Mouse (Mus musculus) intestine, embryonic 15.5 days (tissue): ENCODE data around the gene Rbbp4. TPM values are rescaled to one million over a fixed set of nuclear protein-coding genes. Genes with fewer than 3 reads are reported as not detected.
A peak's percentile ranks its signal among the peaks of the same experiment; 100 is the strongest.

Source experiments
- ATAC-seq: fragments of 200-750 bp; cut with Nextera tagmentation; 2 replicates; pipeline ENCODE4 v1.8.0; 2017; ENCODE audit warnings: moderate TSS enrichment, moderate library complexity
- H3K27ac ChIP-seq: fragments of 300-500 bp; sonication (generic); 2 replicates; pipeline ENCODE4 v1.5.1; 2015; ENCODE audit warnings: mild to moderate bottlenecking, inconsistent platforms
- H3K27me3 ChIP-seq: fragments of 300-500 bp; sonication (generic); replicated peaks from 2 replicates; pipeline ENCODE4 v1.6.1; 2015; ENCODE audit warnings: inconsistent platforms
- H3K36me3 ChIP-seq: fragments of 300-500 bp; sonication (generic); 2 replicates; pipeline ENCODE4 v1.6.1; 2015; ENCODE audit warnings: inconsistent platforms
- H3K4me1 ChIP-seq: fragments of 300-500 bp; sonication (generic); replicated peaks from 2 replicates; pipeline ENCODE4 v1.6.1; 2015; ENCODE audit warnings: inconsistent platforms
- H3K4me2 ChIP-seq: fragments of 300-500 bp; sonication (generic); replicated peaks from 2 replicates; pipeline ENCODE4 v1.6.1; 2015; ENCODE audit warnings: mild to moderate bottlenecking, inconsistent platforms
- H3K4me3 ChIP-seq: fragments of 300-500 bp; sonication (generic); replicated peaks from 2 replicates; pipeline ENCODE4 v1.5.1; 2015; ENCODE audit warnings: inconsistent platforms
- H3K9ac ChIP-seq: fragments of 300-500 bp; sonication (generic); 2 replicates; pipeline ENCODE4 v1.6.1; 2015; ENCODE audit warnings: inconsistent platforms
- H3K9me3 ChIP-seq: fragments of 300-500 bp; sonication (generic); 2 replicates; pipeline ENCODE4 v1.6.1; 2016; ENCODE audit warnings: inconsistent platforms
- WGBS: fragments of 180-500 bp; shearing (Covaris S2); methylation state at CpG from one replicate; pipeline ENCODE4 v1.1.7; 2015; 5-methylcytosine and 5-hydroxymethylcytosine counted together
- polyA plus RNA-seq: library from polyadenylated mRNA; unstranded; fragments of >200 nt; fragmentation: Nextera tagmentation; extraction: Ambion mirVana; gene quantifications from 2 replicates; pipeline ENCODE4 v1.2.1, GENCODE M21; 2015

Gene Rbbp4
- polyA plus RNA-seq, 1 experiment from 2014 or later: 386 TPM

GRCm38 (mm10) chr4:129320876-129321275, 14.3 kb downstream of the Rbbp4 start:
- WGBS: 80% methylated on average over 1 of the region's 1 CpGs
- H3K4me1 ChIP-seq: no peaks in the 10 kb centered on the region

DNA sequence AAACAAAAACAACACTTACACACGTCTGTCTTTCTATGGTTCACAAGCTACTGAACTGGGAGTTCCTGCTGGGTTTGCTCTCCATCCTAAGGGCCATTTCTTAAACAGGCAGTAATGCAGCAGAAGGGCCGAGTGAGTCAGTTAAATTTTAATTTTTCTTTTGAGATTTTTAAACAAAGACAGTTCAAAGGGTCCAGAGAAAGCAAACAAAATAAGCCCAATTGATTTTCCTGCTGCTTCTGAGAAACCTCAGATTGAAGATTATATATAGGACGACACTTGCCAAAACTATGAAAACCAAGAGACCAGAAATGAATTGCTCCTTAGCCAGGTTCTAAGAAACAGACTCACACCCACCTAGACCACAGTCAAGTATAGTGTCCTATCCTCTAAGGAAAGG, 21.3 kb downstream of the Rbbp4 start:
- Histone ChIP-seq H3K27ac (no peak overlapping the region), H3K9me3 (no peaks in the 10 kb centered on the region), H3K4me2 (no peak overlapping the region), H3K27me3 (no peaks in the 10 kb centered on the region), H3K9ac (no peak overlapping the region), H3K36me3 (peaks cover 18% of the 10 kb centered on the region; the same call in 1 of the 2 replicates), H3K4me1 (no peaks in the 10 kb centered on the region), H3K4me3 (no peak overlapping the region)
- 61% methylated on average over 3 of the region's 3 CpGs for WGBS
- ATAC-seq: no peak

More at GRCm38 (mm10) chr4:129320876-129321275, 14.3 kb downstream of the Rbbp4 start:
- ATAC-seq: no peak
- Histone ChIP-seq H3K36me3 (peaks cover 36% of the 10 kb centered on the region), H3K9me3 (no peaks in the 10 kb centered on the region), H3K9ac (no peak overlapping the region), H3K4me3 (no peak overlapping the region), H3K4me2 (no peak overlapping the region), H3K27ac (no peak overlapping the region), H3K27me3 (no peaks in the 10 kb centered on the region)

- Histone ChIP-seq H3K9me3 (no peaks in the 10 kb centered on the region), H3K4me3 (no peak overlapping the region), H3K4me1 (no peaks in the 10 kb centered on the region), H3K36me3 (peaks cover 11% of the 10 kb centered on the region), H3K9ac (no peak overlapping the region), H3K4me2 (no peak overlapping the region), H3K27ac (no peak overlapping the region), H3K27me3 (no peaks in the 10 kb centered on the region)
- 80% methylated on average over 1 of the region's 1 CpGs for WGBS
- ATAC-seq: no peak
Observed at GRCm38 (mm10) chr4:129307936-129308335, 27.2 kb downstream of the Rbbp4 start.

- no peaks in the 10 kb centered on the region for H3K9me3 ChIP-seq
- no peak for ATAC-seq
- H3K36me3 ChIP-seq: peaks cover 5% of the 10 kb centered on the region
- H3K4me2 ChIP-seq: no peak overlapping the region
- 54% methylated on average over 1 of the region's 1 CpGs for WGBS
- no peak overlapping the region for H3K4me3 ChIP-seq
- no peak overlapping the region for H3K27ac ChIP-seq
- no peak overlapping the region for H3K9ac ChIP-seq
- no peaks in the 10 kb centered on the region for H3K4me1 ChIP-seq
- no peaks in the 10 kb centered on the region for H3K27me3 ChIP-seq
Observed at GRCm38 (mm10) chr4:129304306-129304705, 30.9 kb downstream of the Rbbp4 start.

DNA sequence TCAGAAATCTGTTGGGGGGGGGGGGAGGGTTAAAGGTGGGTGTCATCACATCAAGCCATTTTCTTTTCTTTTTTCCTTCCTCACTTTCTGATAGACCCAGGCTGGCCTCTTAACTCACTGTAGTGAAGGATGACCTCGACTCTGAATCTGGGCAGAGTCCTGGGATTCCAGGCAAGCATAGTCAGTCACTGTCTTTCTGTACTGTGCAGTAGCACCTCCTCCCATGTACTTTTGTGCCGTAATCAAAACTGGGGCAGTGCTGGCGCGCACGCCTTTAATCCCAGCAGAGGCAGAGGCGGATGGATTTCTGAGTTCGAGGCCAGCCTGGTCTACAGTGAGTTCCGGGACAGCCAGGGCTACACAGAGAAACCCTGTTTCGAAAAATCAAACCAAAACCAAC, 31.4 kb downstream of the Rbbp4 start:
- 76% methylated on average over 9 of the region's 9 CpGs for WGBS
- no peak; the same call in 1 of the 2 replicates for ATAC-seq
- peaks cover 5% of the 10 kb centered on the region for H3K36me3 ChIP-seq

DNA sequence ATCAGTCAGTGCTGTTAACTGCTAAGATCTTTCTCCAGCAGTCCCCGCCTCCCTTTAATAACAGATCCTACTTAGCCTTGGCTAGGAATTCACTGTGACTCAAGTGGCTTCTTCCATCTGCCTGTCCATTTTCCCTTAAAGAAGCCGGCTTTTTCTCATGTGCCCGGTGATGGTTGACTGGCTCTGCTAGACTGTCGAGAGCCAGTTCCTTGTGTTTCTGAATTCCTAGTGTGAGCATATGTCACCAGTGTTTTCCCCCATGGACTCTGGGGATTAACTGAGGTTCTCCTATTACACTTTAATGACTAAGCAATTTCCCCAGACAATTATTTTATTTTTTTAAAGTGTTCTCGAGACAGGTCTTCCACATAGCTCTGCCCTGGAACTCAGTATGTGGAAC, 31.8 kb downstream of the Rbbp4 start:
- Histone ChIP-seq H3K4me1 (no peaks in the 10 kb centered on the region; the same call in 1 of the 2 replicates), H3K4me2 (no peak overlapping the region), H3K4me3 (no peak overlapping the region), H3K27me3 (no peaks in the 10 kb centered on the region), H3K9ac (no peak overlapping the region), H3K27ac (no peak overlapping the region), H3K36me3 (peaks cover 5% of the 10 kb centered on the region), H3K9me3 (no peaks in the 10 kb centered on the region)
- WGBS: 80% methylated on average over 5 of the region's 5 CpGs
- no peak for ATAC-seq

More for the DNA sequence above, 31.4 kb downstream of the Rbbp4 start:
- no peak overlapping the region for H3K4me3 ChIP-seq
- no peak overlapping the region for H3K9ac ChIP-seq
- no peaks in the 10 kb centered on the region for H3K9me3 ChIP-seq
- H3K27me3 ChIP-seq: no peaks in the 10 kb centered on the region
- no peaks in the 10 kb centered on the region; the same call in 1 of the 2 replicates for H3K4me1 ChIP-seq
- H3K4me2 ChIP-seq: no peak overlapping the region
- no peak overlapping the region for H3K27ac ChIP-seq

DNA sequence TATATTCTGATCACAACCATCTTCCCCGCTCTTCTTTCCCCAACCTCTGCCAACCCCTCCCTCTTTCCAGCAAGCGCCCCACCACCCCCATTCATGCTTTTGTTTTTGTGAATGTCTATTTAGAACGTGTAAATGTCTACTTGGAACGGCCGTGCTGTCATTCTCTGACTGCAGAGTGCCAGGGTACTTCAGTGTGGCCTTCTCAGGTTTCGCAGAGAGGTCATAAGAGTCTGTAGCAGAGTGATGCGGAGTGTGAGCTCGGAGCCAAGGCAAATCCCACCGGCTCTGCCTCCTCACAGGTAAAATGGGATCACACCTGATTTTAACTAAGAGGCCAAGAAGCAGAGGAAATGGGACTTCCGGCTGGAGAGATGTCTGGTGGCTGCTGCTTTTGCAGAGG, 36.0 kb downstream of the Rbbp4 start:
- no peaks in the 10 kb centered on the region for H3K9me3 ChIP-seq
- H3K9ac ChIP-seq: no peak overlapping the region
- WGBS: 57% methylated on average over 10 of the region's 10 CpGs
- no peak overlapping the region for H3K27ac ChIP-seq
- no peak for ATAC-seq
- no peaks in the 10 kb centered on the region; the same call in 1 of the 2 replicates for H3K4me1 ChIP-seq
- H3K4me2 ChIP-seq: no peak overlapping the region
- H3K36me3 ChIP-seq: no peaks in the 10 kb centered on the region
- no peaks in the 10 kb centered on the region for H3K27me3 ChIP-seq
- no peak overlapping the region for H3K4me3 ChIP-seq

- H3K4me1 ChIP-seq: no peaks in the 10 kb centered on the region; the same call in 1 of the 2 replicates
- H3K27ac ChIP-seq: peak overlapping the region; percentile 22; the same call in 1 of the 2 replicates
- ATAC-seq: 0 out of 2 replicates have a peak, but pooled peaks have one; percentile 41
- no peak overlapping the region for H3K4me2 ChIP-seq
- H3K36me3 ChIP-seq: no peaks in the 10 kb centered on the region
- H3K9ac ChIP-seq: no peak overlapping the region
- H3K27me3 ChIP-seq: no peaks in the 10 kb centered on the region
- H3K4me3 ChIP-seq: no peak overlapping the region
- WGBS: 58% methylated on average over 4 of the region's 4 CpGs
- H3K9me3 ChIP-seq: no peaks in the 10 kb centered on the region
Observed at GRCm38 (mm10) chr4:129297724-129298123, 37.4 kb downstream of the Rbbp4 start.

DNA sequence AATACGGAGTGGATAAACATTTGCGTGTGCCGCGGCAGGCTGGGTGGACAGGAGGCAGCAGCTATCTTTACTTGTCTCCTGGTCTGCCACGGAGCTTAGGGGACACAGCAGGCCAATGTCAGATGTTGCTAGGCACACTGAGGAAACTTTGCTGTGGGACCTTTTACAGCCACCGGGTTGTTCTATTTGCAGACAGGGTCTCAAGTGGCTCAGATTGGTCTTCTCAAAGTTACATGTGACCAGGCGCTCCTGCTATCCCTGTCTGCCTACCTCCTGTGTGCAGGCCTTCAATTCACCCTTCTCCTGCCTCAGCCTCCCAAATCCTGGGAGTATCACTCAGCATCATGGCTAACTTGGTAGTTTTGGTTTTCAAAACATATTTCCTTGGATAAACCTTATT, 39.1 kb downstream of the Rbbp4 start:
- WGBS: 59% methylated on average over 7 of the region's 7 CpGs
- H3K4me2 ChIP-seq: no peak overlapping the region

GRCm38 (mm10) chr4:129295188-129295587, 40.0 kb downstream of the Rbbp4 start:
- H3K4me2 ChIP-seq: no peak overlapping the region
- H3K4me1 ChIP-seq: no peaks in the 10 kb centered on the region; the same call in 1 of the 2 replicates
- H3K27me3 ChIP-seq: no peaks in the 10 kb centered on the region
- WGBS: 32% methylated on average over 2 of the region's 2 CpGs
- no peaks in the 10 kb centered on the region for H3K36me3 ChIP-seq
- H3K27ac ChIP-seq: no peak overlapping the region
- ATAC-seq: peak; percentile 39; the same call in 1 of the 2 replicates
- no peak overlapping the region for H3K9ac ChIP-seq
- no peaks in the 10 kb centered on the region for H3K9me3 ChIP-seq
- no peak overlapping the region for H3K4me3 ChIP-seq

More for the DNA sequence above, 39.1 kb downstream of the Rbbp4 start:
- no peaks in the 10 kb centered on the region for H3K36me3 ChIP-seq
- ATAC-seq: no peak
- H3K27ac ChIP-seq: no peak overlapping the region
- no peak overlapping the region for H3K9ac ChIP-seq
- no peak overlapping the region for H3K4me3 ChIP-seq
- H3K9me3 ChIP-seq: no peaks in the 10 kb centered on the region
- no peaks in the 10 kb centered on the region for H3K27me3 ChIP-seq
- no peaks in the 10 kb centered on the region; the same call in 1 of the 2 replicates for H3K4me1 ChIP-seq

GRCm38 (mm10) chr4:129293702-129294101, 41.5 kb downstream of the Rbbp4 start:
- H3K4me2 ChIP-seq: no peak overlapping the region

DNA sequence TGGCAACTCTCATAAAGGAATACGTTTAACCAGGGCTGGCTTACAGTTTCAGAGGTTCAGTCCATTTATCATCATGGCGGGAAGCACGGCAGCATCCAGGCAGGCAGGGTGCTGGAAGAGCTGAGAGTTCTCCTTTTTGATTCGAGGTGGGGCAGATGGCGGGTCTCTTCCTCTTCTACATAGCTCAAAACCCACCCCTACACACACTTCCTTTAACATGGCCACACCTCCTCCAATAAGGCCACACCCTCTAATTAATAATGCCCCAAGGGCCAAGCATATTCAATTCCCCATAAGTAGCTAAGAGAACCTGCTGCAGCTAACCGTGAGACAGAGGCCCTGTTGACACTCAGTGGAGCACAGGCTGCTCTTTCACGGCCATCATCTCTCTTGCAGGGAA, 42.3 kb downstream of the Rbbp4 start:
- no peak overlapping the region for H3K9ac ChIP-seq
- no peak overlapping the region for H3K4me2 ChIP-seq
- H3K4me1 ChIP-seq: no peaks in the 10 kb centered on the region
- no peaks in the 10 kb centered on the region for H3K9me3 ChIP-seq
- H3K27ac ChIP-seq: no peak overlapping the region
- no peaks in the 10 kb centered on the region for H3K27me3 ChIP-seq
- WGBS: 69% methylated on average over 7 of the region's 7 CpGs
- no peak for ATAC-seq
- no peak overlapping the region for H3K4me3 ChIP-seq
- no peaks in the 10 kb centered on the region for H3K36me3 ChIP-seq

More at GRCm38 (mm10) chr4:129293702-129294101, 41.5 kb downstream of the Rbbp4 start:
- H3K27ac ChIP-seq: no peak overlapping the region
- H3K9ac ChIP-seq: no peak overlapping the region
- H3K4me1 ChIP-seq: no peaks in the 10 kb centered on the region
- no peaks in the 10 kb centered on the region for H3K27me3 ChIP-seq
- WGBS: 42% methylated on average over 16 of the region's 16 CpGs
- ATAC-seq: no peak
- no peaks in the 10 kb centered on the region for H3K36me3 ChIP-seq
- H3K9me3 ChIP-seq: no peaks in the 10 kb centered on the region
- no peak overlapping the region for H3K4me3 ChIP-seq

- Histone ChIP-seq H3K36me3 (no peaks in the 10 kb centered on the region), H3K4me1 (peaks cover 20% of the 10 kb centered on the region), H3K9ac (no peak overlapping the region), H3K9me3 (no peaks in the 10 kb centered on the region), H3K4me2 (no peak overlapping the region), H3K27me3 (0 out of 2 replicates have a peak, but pooled peaks cover 7% of the 10 kb centered on the region), H3K27ac (no peak overlapping the region), H3K4me3 (no peak overlapping the region)
- WGBS: 87% methylated on average over 8 of the region's 8 CpGs
- no peak for ATAC-seq
Observed at GRCm38 (mm10) chr4:129289671-129290070, 45.5 kb downstream of the Rbbp4 start.
